Mouse (Mus musculus) lung, embryonic 16.5 days (tissue): ENCODE results near the gene Srgap3. TPM values are rescaled to one million over a fixed set of nuclear protein-coding genes. Genes with fewer than 3 reads are reported as not detected.

ENCODE experiments used
- ATAC-seq: fragments of 200-750 bp; cut with Nextera tagmentation; 2 replicates; pipeline ENCODE4 v1.8.0; 2017; ENCODE audit warnings: low read depth, mild to moderate bottlenecking, moderate library complexity
- H3K27ac ChIP-seq: fragments of 300-500 bp; sonication (generic); 2 replicates; pipeline ENCODE4 v1.5.1; 2014; ENCODE audit warnings: mild to moderate bottlenecking, control low read depth, low read length
- H3K27me3 ChIP-seq: fragments of 300-500 bp; sonication (generic); 2 replicates; pipeline ENCODE4 v1.6.1; 2014; ENCODE audit warnings: low read depth, low read length, mixed read lengths; ENCODE audit not compliant: control insufficient read depth, insufficient read depth
- H3K36me3 ChIP-seq: fragments of 300-500 bp; sonication (generic); 2 replicates; pipeline ENCODE4 v1.6.1; 2014; ENCODE audit warnings: low read length; ENCODE audit not compliant: control insufficient read depth, insufficient read depth
- H3K4me1 ChIP-seq: fragments of 300-500 bp; sonication (generic); replicated peaks from 2 replicates; pipeline ENCODE4 v1.6.1; 2014; ENCODE audit warnings: low read length, mixed read lengths; ENCODE audit not compliant: control insufficient read depth, insufficient read depth
- H3K4me2 ChIP-seq: fragments of 300-500 bp; sonication (generic); 2 replicates; pipeline ENCODE4 v1.6.1; 2014; ENCODE audit warnings: low read depth, low read length, control low read depth
- H3K4me3 ChIP-seq: fragments of 300-500 bp; sonication (generic); 2 replicates; pipeline ENCODE4 v1.5.1; 2014; ENCODE audit warnings: mild to moderate bottlenecking, low read length, control low read depth
- H3K9ac ChIP-seq: fragments of 300-500 bp; sonication (generic); 2 replicates; pipeline ENCODE4 v1.6.1; 2014; ENCODE audit warnings: low read length, control low read depth
- H3K9me3 ChIP-seq: fragments of 300-500 bp; sonication (generic); 2 replicates; pipeline ENCODE4 v1.6.1; 2016; ENCODE audit warnings: low read length; ENCODE audit not compliant: control insufficient read depth
- WGBS: fragments of 180-500 bp; shearing (Covaris S2); extraction: QIAGEN DNeasy Blood & Tissue Kit; methylation state at CpG from one replicate; pipeline ENCODE4 v1.1.7; 2014; 5-methylcytosine and 5-hydroxymethylcytosine counted together
- polyA plus RNA-seq: library from polyadenylated mRNA; unstranded; fragments of >200 nt; fragmentation: Nextera tagmentation; extraction: Ambion mirVana; gene quantifications from 2 replicates; pipeline ENCODE4 v1.2.1, GENCODE M21; 2015

Srgap3 gene
- polyA plus RNA-seq, 1 experiment from 2014 or later: 3.3 TPM

DNA sequence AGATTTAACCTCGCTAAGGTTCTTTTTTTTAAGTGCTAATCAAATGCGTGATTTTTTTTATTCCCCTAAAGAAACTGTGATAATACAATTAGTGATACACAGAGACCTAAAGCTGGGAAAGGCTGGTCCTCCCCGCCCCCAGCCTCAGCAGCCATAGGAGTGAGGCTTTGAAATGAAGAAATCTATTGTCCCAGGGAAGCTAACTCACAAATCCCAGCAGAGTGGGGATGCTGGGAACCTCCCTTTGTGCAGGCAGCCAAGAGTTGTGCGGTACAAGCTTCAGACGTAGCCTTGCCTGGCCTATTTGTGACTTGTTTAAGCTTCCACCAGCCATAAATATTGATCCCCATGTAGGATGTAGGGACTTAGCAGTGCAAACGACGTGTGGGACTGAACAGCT lies 43.8 kb downstream of the Srgap3 start:
- H3K4me3 ChIP-seq: no peak overlapping the region
- H3K9ac ChIP-seq: no peak overlapping the region
- no peaks in the 10 kb centered on the region for H3K27me3 ChIP-seq
- H3K4me2 ChIP-seq: no peak overlapping the region
- no peaks in the 10 kb centered on the region for H3K36me3 ChIP-seq
- no peaks in the 10 kb centered on the region for H3K9me3 ChIP-seq
- no peak for ATAC-seq
- WGBS: 22% methylated on average over 7 of the region's 7 CpGs
- H3K4me1 ChIP-seq: peaks cover 8% of the 10 kb centered on the region; the same call in 1 of the 2 replicates
- no peak overlapping the region for H3K27ac ChIP-seq

DNA sequence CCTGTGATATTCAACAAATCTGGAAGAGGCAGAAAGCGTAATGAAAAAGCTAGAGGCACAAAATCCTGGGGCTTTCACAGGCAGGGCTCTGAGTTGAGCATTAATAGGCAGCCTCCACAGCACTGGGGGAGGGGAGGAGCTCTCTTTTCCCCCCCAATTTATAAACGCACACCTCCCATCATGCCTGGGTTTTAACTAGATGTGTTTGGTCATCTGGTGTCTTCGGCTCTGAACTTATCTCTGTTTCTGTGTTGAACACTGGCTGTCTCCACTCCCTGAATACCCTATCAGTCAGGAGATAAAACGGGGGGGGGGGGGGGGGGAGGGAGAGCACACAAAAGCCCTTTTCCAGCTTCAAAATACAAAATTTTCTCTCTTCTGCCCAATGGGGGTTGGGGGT lies 44.3 kb downstream of the Srgap3 start:
- 21% methylated on average over 4 of the region's 4 CpGs for WGBS

DNA sequence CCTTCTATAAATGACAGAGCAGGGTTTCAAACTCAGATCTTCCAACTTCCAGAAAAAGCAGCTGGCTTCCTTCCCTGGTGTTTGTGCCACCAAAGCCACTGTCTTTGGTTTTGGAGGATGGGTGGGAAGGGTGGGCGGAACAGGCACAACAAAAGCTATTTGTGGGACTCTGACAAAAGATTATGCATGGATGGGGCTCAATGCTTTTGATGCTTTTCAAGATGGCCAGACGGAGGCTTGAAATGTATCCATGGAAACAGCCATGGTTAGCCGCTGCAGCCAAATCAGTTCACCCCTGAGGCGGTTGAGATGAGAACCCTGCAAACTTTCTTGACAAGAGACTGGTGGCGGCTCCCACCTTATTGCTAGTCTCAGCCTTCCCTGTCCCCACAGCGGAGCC lies 46.8 kb downstream of the Srgap3 start:
- Histone ChIP-seq H3K9ac (no peak overlapping the region), H3K9me3 (no peaks in the 10 kb centered on the region), H3K4me3 (no peak overlapping the region), H3K27me3 (no peaks in the 10 kb centered on the region), H3K36me3 (no peaks in the 10 kb centered on the region), H3K27ac (no peak overlapping the region), H3K4me1 (peaks cover 8% of the 10 kb centered on the region; the same call in 1 of the 2 replicates), H3K4me2 (no peak overlapping the region)
- WGBS: 88% methylated on average over 6 of the region's 6 CpGs
- ATAC-seq: no peak

More for the DNA sequence above, 44.3 kb downstream of the Srgap3 start:
- no peak overlapping the region for H3K4me3 ChIP-seq
- ATAC-seq: no peak
- H3K9me3 ChIP-seq: no peaks in the 10 kb centered on the region
- H3K9ac ChIP-seq: no peak overlapping the region
- peaks cover 8% of the 10 kb centered on the region; the same call in 1 of the 2 replicates for H3K4me1 ChIP-seq
- H3K27me3 ChIP-seq: no peaks in the 10 kb centered on the region
- no peaks in the 10 kb centered on the region for H3K36me3 ChIP-seq
- no peak overlapping the region for H3K4me2 ChIP-seq
- no peak overlapping the region for H3K27ac ChIP-seq

DNA sequence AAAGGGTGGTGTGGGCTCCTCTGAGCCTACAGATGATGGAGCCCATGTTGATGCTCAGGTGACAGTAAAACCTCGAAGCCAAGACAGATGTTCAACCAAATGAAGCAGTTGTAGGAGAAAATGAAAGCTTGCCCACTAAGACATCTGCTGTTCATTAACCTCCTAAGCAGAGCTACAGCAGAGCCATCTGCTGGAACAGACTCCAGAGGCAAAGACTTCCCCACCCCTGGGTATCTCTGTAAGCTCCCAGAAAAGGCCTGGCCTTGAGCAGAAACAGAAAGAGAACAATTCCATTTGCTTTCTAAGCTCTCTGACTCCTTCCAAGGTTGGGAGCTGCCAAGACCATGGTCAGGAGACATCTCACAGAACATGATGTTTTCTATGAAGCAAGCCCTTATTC lies 47.4 kb downstream of the Srgap3 start:
- H3K27ac ChIP-seq: no peak overlapping the region
- no peaks in the 10 kb centered on the region for H3K9me3 ChIP-seq
- no peak overlapping the region for H3K4me3 ChIP-seq
- no peak overlapping the region for H3K4me2 ChIP-seq
- no peak overlapping the region for H3K9ac ChIP-seq
- no peaks in the 10 kb centered on the region for H3K27me3 ChIP-seq
- ATAC-seq: no peak
- 63% methylated on average over 1 of the region's 1 CpGs for WGBS
- H3K36me3 ChIP-seq: no peaks in the 10 kb centered on the region
- peaks cover 8% of the 10 kb centered on the region; the same call in 1 of the 2 replicates for H3K4me1 ChIP-seq

DNA sequence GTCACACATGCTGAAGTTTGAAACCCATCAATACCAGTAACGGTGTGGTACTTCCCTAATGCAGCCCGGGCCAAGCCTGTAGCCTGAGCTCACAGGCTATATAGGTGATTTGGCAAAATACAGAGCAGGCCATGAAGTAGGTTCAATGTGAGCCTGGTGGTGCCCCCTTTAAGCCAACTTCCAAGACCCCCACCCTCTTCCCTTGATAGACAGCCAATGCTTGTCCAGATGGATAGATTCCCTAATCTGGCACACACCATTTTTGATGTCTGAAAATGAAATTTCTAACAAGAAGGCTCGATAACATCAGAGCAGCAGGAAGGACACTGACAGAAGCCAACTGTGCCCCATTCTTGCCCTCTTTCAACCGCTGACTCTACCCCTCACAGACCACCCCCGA lies 47.8 kb downstream of the Srgap3 start:
- Histone ChIP-seq H3K4me1 (peaks cover 8% of the 10 kb centered on the region; the same call in 1 of the 2 replicates), H3K9ac (no peak overlapping the region), H3K4me3 (no peak overlapping the region), H3K4me2 (no peak overlapping the region), H3K9me3 (no peaks in the 10 kb centered on the region), H3K27ac (no peak overlapping the region), H3K36me3 (no peaks in the 10 kb centered on the region), H3K27me3 (no peaks in the 10 kb centered on the region)
- ATAC-seq: no peak
- WGBS: 63% methylated on average over 5 of the region's 5 CpGs

DNA sequence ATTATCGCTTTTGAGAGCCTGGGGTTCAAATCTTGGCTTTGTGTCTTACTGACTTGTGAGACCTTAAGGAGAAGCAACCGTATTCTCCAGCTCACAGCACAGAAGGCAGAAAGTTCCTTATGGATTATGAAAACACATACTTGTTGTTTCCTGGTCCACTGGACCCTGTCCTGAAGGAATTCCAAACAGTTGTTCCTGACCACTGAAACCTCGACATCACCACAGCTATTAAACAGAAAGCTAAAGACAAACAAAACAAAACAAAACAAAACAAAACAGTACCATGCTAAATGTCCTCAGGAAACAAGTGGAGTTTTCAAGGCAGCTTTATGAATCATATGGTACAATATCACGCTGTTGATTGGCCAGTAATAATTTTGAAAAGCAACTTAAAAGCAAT lies 48.6 kb downstream of the Srgap3 start:
- no peaks in the 10 kb centered on the region for H3K36me3 ChIP-seq
- no peak overlapping the region for H3K4me3 ChIP-seq
- H3K9ac ChIP-seq: no peak overlapping the region
- no peak for ATAC-seq
- H3K9me3 ChIP-seq: no peaks in the 10 kb centered on the region
- H3K27me3 ChIP-seq: no peaks in the 10 kb centered on the region
- WGBS: 54% methylated on average over 4 of the region's 4 CpGs
- H3K27ac ChIP-seq: no peak overlapping the region
- no peak overlapping the region for H3K4me2 ChIP-seq
- H3K4me1 ChIP-seq: peaks cover 8% of the 10 kb centered on the region; the same call in 1 of the 2 replicates

DNA sequence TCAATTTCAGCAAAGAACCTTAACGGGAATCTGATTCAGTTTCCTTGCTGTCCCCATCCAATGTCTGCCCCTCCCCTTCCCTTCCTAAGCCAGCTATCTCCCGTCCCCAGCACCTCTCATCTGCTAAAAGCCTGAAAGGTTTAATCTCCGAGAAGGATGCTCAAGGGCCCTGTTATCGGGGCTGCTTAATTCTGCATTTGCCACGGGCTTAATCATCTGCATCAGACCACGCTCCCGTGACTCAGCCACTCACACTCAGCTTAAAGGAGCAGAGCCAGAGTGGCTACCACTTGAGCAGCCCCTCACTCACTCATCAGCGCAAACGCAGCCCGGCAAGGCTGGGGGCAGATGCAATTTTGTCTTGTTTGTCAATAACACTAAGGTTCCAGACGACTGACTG lies 50.7 kb downstream of the Srgap3 start:
- WGBS: 45% methylated on average over 11 of the region's 11 CpGs
- Histone ChIP-seq H3K9ac (no peak overlapping the region), H3K4me2 (no peak overlapping the region), H3K27me3 (no peaks in the 10 kb centered on the region), H3K4me1 (peaks cover 4% of the 10 kb centered on the region; the same call in 1 of the 2 replicates), H3K36me3 (no peaks in the 10 kb centered on the region), H3K9me3 (no peaks in the 10 kb centered on the region), H3K27ac (no peak overlapping the region), H3K4me3 (no peak overlapping the region)
- ATAC-seq: no peak

DNA sequence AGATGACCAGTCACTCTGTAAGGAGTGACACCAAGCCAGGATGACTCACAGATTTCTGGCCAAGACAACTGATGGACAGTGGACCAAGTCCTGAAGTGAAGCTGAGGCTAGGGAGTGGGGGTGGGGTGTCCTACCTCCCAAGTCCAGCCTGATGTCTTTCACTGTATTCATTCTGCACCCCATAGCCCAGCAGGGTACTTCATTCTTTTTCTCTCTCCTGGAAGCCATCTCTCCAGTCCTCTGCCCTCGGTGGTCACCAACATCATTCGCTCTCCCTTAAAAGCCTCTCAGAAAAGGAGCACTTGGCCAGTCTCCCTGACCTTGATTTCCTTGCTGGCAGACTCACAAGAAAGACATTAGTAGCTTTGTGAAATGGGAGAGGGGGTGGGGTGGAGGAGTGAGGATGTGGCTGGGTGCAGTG lies 56.7 kb downstream of the Srgap3 start:
- no peaks in the 10 kb centered on the region; the same call in 1 of the 2 replicates for H3K4me1 ChIP-seq
- no peak overlapping the region for H3K9ac ChIP-seq
- no peak overlapping the region for H3K4me2 ChIP-seq
- no peaks in the 10 kb centered on the region for H3K36me3 ChIP-seq
- no peak overlapping the region for H3K27ac ChIP-seq
- H3K4me3 ChIP-seq: no peak overlapping the region
- WGBS: 47% methylated on average over 2 of the region's 2 CpGs
- no peaks in the 10 kb centered on the region for H3K9me3 ChIP-seq
- H3K27me3 ChIP-seq: no peaks in the 10 kb centered on the region
- no peak for ATAC-seq

DNA sequence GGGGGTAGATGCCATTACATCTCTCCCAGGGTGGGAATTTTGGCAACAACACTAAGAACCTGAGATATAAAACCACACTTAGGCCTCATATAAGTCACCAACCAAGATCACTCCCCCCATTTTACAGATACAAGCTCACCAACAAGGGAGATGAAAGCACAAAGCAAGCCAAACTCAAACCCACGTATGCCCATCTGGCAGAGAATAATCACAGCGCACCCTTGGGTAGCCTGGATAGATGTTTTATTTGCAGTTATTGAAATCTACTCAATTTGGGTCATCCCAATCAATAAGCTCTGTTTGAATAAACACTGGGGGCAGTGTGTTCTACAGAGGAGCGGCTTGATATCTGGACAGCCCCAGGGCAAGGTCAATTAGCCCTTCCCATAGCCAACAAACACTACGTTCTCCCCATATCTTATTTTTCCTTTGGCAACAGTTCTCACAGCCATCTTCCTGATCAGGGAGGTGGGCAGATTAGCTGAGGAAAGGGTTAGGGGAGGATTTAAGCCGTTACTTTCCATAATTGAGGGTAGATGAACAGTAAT lies 63.4 kb downstream of the Srgap3 start:
- ATAC-seq: no peak
- WGBS: 75% methylated on average over 5 of the region's 5 CpGs
- H3K36me3 ChIP-seq: no peaks in the 10 kb centered on the region
- no peaks in the 10 kb centered on the region for H3K9me3 ChIP-seq
- no peak overlapping the region for H3K4me3 ChIP-seq
- no peak overlapping the region for H3K4me2 ChIP-seq
- H3K27me3 ChIP-seq: no peaks in the 10 kb centered on the region
- no peak overlapping the region for H3K27ac ChIP-seq
- H3K4me1 ChIP-seq: no peaks in the 10 kb centered on the region
- H3K9ac ChIP-seq: no peak overlapping the region
